Mouse (Mus musculus) embryonic facial prominence, embryonic 14.5 days (tissue): ENCODE data around the gene Rarb. TPM values are rescaled to one million over a fixed set of nuclear protein-coding genes. Genes with fewer than 3 reads are reported as not detected.

ENCODE experiments used
- ATAC-seq: fragments of 200-750 bp; cut with Nextera tagmentation; 2 replicates; pipeline ENCODE4 v1.8.0; 2017; ENCODE audit warnings: low read depth, moderate number of reproducible peaks, moderate TSS enrichment
- DNase-seq: peaks from one replicate; pipeline ENCODE4 v3.0.0-alpha.2; 2015; ENCODE audit warnings: low spot score
- H3K27ac ChIP-seq: fragments of 300-500 bp; sonication (generic); replicated peaks from 2 replicates; pipeline ENCODE4 v1.5.1; 2014; ENCODE audit warnings: low read depth, mild to moderate bottlenecking, low read length, moderate library complexity
- H3K27me3 ChIP-seq: fragments of 300-500 bp; sonication (generic); replicated peaks from 2 replicates; pipeline ENCODE4 v1.6.1; 2014; ENCODE audit warnings: low read length; ENCODE audit not compliant: control insufficient read depth, insufficient read depth
- H3K36me3 ChIP-seq: fragments of 300-500 bp; sonication (generic); 2 replicates; pipeline ENCODE4 v1.6.1; 2014; ENCODE audit warnings: low read length, mixed read lengths; ENCODE audit not compliant: control insufficient read depth, insufficient read depth
- H3K4me1 ChIP-seq: fragments of 300-500 bp; sonication (generic); 2 replicates; pipeline ENCODE4 v1.6.1; 2014; ENCODE audit warnings: antibody characterized with exemption, low read length; ENCODE audit not compliant: control insufficient read depth, insufficient read depth
- H3K4me2 ChIP-seq: fragments of 300-500 bp; sonication (generic); 2 replicates; pipeline ENCODE4 v1.6.1; 2014; ENCODE audit warnings: low read depth, mild to moderate bottlenecking, low read length, moderate library complexity, mixed read lengths
- H3K4me3 ChIP-seq: fragments of 300-500 bp; sonication (generic); 2 replicates; pipeline ENCODE4 v1.5.1; 2014; ENCODE audit warnings: low read depth, mild to moderate bottlenecking, low read length
- H3K9ac ChIP-seq: fragments of 300-500 bp; sonication (generic); 2 replicates; pipeline ENCODE4 v1.6.1; 2014; ENCODE audit warnings: low read depth, mild to moderate bottlenecking, low read length, moderate library complexity, mixed read lengths
- H3K9me3 ChIP-seq: fragments of 300-500 bp; sonication (generic); 2 replicates; pipeline ENCODE4 v1.6.1; 2016; ENCODE audit warnings: low read length; ENCODE audit not compliant: control insufficient read depth
- WGBS: fragments of 180-500 bp; shearing (Covaris S2); extraction: QIAGEN DNeasy Blood & Tissue Kit; methylation state at CpG from one replicate; pipeline ENCODE4 v1.1.7; 2014; 5-methylcytosine and 5-hydroxymethylcytosine counted together
- polyA plus RNA-seq: library from polyadenylated mRNA; unstranded; fragments of >200 nt; fragmentation: Nextera tagmentation; extraction: Ambion mirVana; gene quantifications from 2 replicates; pipeline ENCODE4 v1.2.1, GENCODE M21; 2014

Rarb gene
- polyA plus RNA-seq, 1 experiment from 2014 or later, result 15.8 TPM

DNA sequence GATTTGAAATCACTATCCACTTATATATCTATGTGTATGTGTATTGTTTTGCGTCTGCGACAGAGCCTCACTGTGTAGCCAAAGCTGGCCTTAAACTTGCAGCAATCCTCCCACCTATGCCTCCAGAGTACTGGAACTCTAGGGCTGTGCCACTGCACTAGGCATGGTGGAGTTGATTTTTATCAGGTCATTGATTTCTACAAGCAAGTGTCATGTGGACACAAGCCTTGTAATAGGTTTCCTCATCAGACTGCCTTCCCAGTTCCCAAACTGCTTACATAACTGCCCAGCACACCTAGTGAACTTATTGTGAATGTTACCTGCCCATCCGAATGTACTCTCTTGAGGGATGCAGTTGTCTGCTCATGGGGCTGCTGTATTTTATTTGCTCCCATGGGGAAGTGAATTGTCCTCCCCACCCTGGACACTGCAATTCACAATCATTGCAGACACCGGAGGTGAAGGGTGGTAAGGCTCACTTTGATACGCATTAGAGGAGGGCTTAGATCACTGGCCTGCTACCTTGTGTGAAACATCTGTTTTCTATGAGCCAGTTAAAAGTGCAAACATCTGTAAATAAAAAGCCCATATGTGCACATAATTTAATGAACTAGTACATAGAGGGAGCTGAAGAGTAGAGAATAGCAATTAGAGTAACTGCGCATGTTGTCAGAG, 257.3 kb downstream of the Rarb start:
- Histone ChIP-seq H3K27ac (no peak overlapping the region), H3K36me3 (no peaks in the 10 kb centered on the region), H3K9me3 (no peaks in the 10 kb centered on the region), H3K4me3 (no peak overlapping the region), H3K4me2 (no peak overlapping the region), H3K4me1 (peaks cover 13% of the 10 kb centered on the region), H3K9ac (no peak overlapping the region), H3K27me3 (no peaks in the 10 kb centered on the region)
- no peak for DNase-seq
- no peak for ATAC-seq
- WGBS, result 64% methylated on average over 6 of the region's 6 CpGs

DNA sequence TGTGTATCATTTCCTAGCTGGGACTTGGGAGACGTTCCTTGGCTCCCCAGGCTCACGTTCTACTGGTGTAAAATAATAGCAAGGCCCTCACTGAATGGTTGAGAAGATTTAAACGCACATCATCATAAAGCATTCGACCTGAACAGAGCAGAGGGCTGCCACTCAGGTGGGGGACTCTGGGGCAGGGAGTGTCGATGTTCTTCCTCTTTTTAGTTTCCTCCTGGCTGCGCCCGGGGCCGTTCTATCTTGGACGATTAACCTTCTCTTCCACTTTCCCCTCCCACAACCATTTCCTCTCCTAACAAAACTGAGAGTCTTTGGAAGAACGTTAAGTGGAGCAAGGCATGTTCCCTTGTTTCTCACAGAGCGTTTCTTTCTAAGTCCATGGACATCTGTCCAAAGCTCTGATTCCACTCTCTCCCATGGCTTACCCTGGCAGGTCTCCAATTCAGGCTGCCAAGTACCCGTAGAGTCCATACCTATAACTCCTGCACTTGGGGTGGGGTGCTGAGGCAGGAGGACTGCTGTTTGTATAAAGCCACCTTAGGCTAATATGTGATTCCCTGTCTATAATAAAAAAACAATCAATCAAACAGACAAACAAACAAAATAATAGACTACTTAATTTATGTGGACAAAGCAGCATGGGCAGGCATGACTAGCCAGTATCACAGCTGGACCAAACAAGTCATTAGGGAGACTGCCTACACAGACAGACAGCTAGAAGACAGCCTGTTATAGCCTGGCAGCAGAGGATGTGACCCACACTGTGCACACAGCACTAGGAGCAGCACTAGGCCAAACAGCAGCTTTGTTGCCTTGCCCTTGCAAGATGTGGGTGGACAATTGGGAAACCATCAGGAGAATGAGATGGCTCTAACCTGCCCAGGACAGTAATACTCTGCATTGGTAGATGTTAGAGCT, 259.4 kb downstream of the Rarb start:
- Histone ChIP-seq H3K4me1 (peaks cover 22% of the 10 kb centered on the region), H3K27me3 (no peaks in the 10 kb centered on the region), H3K4me3 (no peak overlapping the region), H3K9ac (no peak overlapping the region), H3K4me2 (no peak overlapping the region), H3K27ac (0 out of 2 replicates have a peak overlapping the region, but pooled peaks have one; percentile 15), H3K9me3 (no peaks in the 10 kb centered on the region), H3K36me3 (no peaks in the 10 kb centered on the region)
- no peak for DNase-seq
- no peak for ATAC-seq
- 49% methylated on average over 12 of the region's 12 CpGs for WGBS

- peaks cover 30% of the 10 kb centered on the region for H3K4me1 ChIP-seq
- no peaks in the 10 kb centered on the region for H3K27me3 ChIP-seq
- H3K4me3 ChIP-seq, result no peak overlapping the region
- no peak overlapping the region for H3K27ac ChIP-seq
- WGBS, result 95% methylated on average over 2 of the region's 2 CpGs
- no peaks in the 10 kb centered on the region for H3K9me3 ChIP-seq
- ATAC-seq, result no peak
- DNase-seq, result no peak
- no peak overlapping the region for H3K9ac ChIP-seq
- no peak overlapping the region for H3K4me2 ChIP-seq
- H3K36me3 ChIP-seq, result no peaks in the 10 kb centered on the region
These were observed 260.9 kb downstream of the Rarb start for GRCm38 (mm10) chr14:16558033-16558432.

DNA sequence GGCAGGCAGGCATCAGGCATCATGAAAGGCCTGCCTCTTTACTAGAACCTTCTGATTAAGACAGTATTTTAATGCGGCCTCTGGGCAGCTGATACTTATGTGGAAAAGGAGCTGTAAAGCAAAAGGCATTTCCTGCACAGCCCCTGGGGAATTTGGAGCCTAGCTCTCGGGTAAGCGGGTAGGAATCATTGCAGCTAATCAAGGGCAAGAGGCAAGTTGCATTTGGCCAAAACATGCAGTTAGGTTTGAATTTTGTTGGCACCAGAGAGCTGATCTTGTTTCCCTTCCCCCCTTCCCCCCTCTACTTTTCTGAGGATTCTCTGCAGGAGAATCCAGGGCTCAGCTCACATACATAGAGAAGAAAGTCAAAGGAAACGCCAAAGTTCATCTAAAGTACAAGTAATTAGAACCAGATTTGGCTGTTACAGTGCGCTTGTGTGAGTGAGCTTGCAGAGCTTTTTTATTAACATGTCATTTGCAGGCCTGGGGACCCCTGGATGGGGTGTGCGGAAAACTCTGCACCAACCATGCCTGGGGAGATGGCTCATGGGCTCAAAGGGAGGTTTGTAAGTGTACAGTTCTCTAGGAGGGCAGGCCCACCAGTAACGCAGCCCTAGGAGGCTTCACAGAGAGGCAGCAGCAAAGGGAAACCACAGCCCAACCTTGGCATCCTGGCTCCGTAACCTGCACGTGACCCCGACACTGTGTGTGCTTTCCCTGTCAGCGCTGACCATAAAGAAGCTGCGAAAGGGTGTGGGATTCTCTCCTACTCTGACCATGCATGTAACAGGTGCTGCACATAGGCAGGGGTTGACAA, 264.1 kb downstream of the Rarb start:
- peak overlapping the region; percentile 40 for H3K4me2 ChIP-seq
- WGBS, result 14% methylated on average over 12 of the region's 12 CpGs
- peak overlapping the region; percentile 68 for H3K27ac ChIP-seq
- H3K36me3 ChIP-seq, result no peaks in the 10 kb centered on the region
- ATAC-seq, result peak; percentile 77
- H3K27me3 ChIP-seq, result no peaks in the 10 kb centered on the region
- H3K9me3 ChIP-seq, result no peaks in the 10 kb centered on the region
- H3K4me1 ChIP-seq, result peaks cover 33% of the 10 kb centered on the region
- no peak overlapping the region for H3K9ac ChIP-seq
- DNase-seq, result peak; percentile 96
- H3K4me3 ChIP-seq, result no peak overlapping the region

GRCm38 (mm10) chr14:16554319-16554642, 264.7 kb downstream of the Rarb start:
- no peak for DNase-seq
- Histone ChIP-seq H3K4me1 (peaks cover 29% of the 10 kb centered on the region), H3K4me2 (peak overlapping the region; percentile 40; the same call in 1 of the 2 replicates), H3K9me3 (no peaks in the 10 kb centered on the region), H3K36me3 (no peaks in the 10 kb centered on the region), H3K4me3 (no peak overlapping the region), H3K9ac (no peak overlapping the region), H3K27ac (peak overlapping the region; percentile 68), H3K27me3 (no peaks in the 10 kb centered on the region)
- 11% methylated on average over 1 of the region's 1 CpGs for WGBS
- ATAC-seq, result no peak

GRCm38 (mm10) chr14:16552293-16552692, 266.7 kb downstream of the Rarb start:
- Histone ChIP-seq H3K9ac (no peak overlapping the region), H3K4me1 (peaks cover 24% of the 10 kb centered on the region), H3K4me2 (no peak overlapping the region), H3K4me3 (no peak overlapping the region), H3K36me3 (no peaks in the 10 kb centered on the region), H3K9me3 (no peaks in the 10 kb centered on the region), H3K27ac (no peak overlapping the region), H3K27me3 (no peaks in the 10 kb centered on the region)
- ATAC-seq (no peak), DNase-seq (no peak)
- WGBS, result 74% methylated on average over 1 of the region's 1 CpGs

DNA sequence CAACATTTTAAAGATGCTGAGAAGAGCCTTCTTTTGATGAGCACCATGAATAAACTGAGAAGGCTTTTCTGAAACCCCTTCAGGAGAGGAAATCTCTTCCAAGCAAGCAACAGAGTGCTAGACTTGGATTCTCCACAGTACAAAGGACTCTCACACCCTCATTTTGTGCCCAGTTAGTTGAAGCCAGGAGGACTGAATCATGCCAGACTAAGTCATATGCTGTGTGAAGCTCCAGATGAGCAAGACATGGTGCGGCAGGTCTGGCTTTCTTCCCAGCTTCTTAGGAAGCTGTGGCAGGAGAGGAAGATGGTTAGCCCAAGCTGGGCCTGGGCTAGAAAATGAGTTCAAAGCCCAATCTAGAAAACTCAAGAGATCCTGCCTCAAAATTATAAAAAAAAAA, 267.1 kb downstream of the Rarb start:
- Histone ChIP-seq H3K9ac (no peak overlapping the region), H3K27ac (no peak overlapping the region), H3K9me3 (no peaks in the 10 kb centered on the region), H3K4me1 (peaks cover 24% of the 10 kb centered on the region), H3K36me3 (no peaks in the 10 kb centered on the region), H3K4me3 (no peak overlapping the region), H3K27me3 (no peaks in the 10 kb centered on the region), H3K4me2 (no peak overlapping the region)
- ATAC-seq (no peak), DNase-seq (no peak)
- WGBS, result 91% methylated on average over 1 of the region's 1 CpGs

DNA sequence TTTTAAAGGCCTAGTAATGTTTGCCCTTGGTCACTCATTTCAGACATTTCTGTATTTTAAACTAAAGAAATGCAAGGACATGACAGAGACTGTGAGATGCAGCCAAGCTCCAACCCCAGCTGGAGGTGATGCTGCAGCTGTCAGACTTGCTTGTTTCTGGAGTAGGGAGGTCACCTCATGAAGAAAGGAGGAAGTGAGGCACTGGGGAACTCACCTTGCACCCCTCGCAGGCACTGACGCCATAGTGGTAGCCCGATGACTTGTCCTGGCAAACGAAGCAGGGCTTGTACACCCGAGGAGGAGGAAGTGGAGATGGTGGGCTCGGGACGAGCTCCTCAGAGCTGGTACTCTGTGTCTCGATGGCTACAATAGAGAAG, 270.8 kb downstream of the Rarb start:
- 88% methylated on average over 8 of the region's 8 CpGs for WGBS
- Histone ChIP-seq H3K4me2 (no peak overlapping the region), H3K36me3 (no peaks in the 10 kb centered on the region), H3K9me3 (no peaks in the 10 kb centered on the region), H3K4me3 (no peak overlapping the region), H3K27ac (no peak overlapping the region), H3K9ac (no peak overlapping the region), H3K27me3 (no peaks in the 10 kb centered on the region), H3K4me1 (peaks cover 7% of the 10 kb centered on the region; the same call in 1 of the 2 replicates)
- DNase-seq (no peak), ATAC-seq (no peak)
